ENCODE assay signal across 16 mouse cellular contexts in genomic region chr5:103418886-103419285, GRCm38 (mm10). TPM values are rescaled to one million over a fixed set of nuclear protein-coding genes. Genes with fewer than 3 reads are reported as not detected.
"Had no signal": no experiment of that assay in that cellular context is flagged by ENCODE, and none has a peak within 500 bp of the region (broad histone marks: within the 10 kb centered on the region; RNA-seq: fewer than 3 reads in every experiment).

No protein-coding gene starts in this region.

- H3K27ac ChIP-seq: layer of hippocampus, adult 2 months; liver, embryonic 14.5 days; macrophage; midbrain, embryonic 13.5 days had no signal

- H3K4me3 ChIP-seq: layer of hippocampus, adult 2 months; midbrain, embryonic 13.5 days had no signal

- DNase-seq: kidney, adult 18-20 months; kidney, postnatal 25 days; layer of hippocampus, adult 9-11 months; liver, postnatal 0 days; lung, embryonic 14.5 days; right cerebral cortex, adult 18-20 months; right cerebral cortex, postnatal 14 days; spleen, adult 18-20 months; thymus, postnatal 36 days had no signal

- H3K9me3 ChIP-seq: midbrain, embryonic 13.5 days had no signal

- H3K9ac ChIP-seq: liver, embryonic 14.5 days; liver, postnatal 0 days; lung, embryonic 14.5 days; midbrain, embryonic 13.5 days had no signal

- H3K4me2 ChIP-seq: liver, embryonic 11.5 days; lung, embryonic 14.5 days; midbrain, embryonic 13.5 days had no signal

- ATAC-seq: intestine, embryonic 16.5 days; liver, postnatal 0 days; lung, postnatal 0 days; midbrain, embryonic 13.5 days had no signal

- H3K36me3 ChIP-seq: midbrain, embryonic 13.5 days had no signal

RNA-seq across cellular contexts. Expression of gene Ptpn13, which starts 6.1 kb away (rescaled TPM):
- polyA plus RNA-seq: macrophage had no signal
